Mouse (Mus musculus) myocyte (in vitro differentiated cells): Measurements from ENCODE around the gene Pcdh9.

ENCODE experiments used
- E2F4 ChIP-seq: IDR thresholded peaks from one replicate; pipeline ENCODE4 v1.6.1; 2011; ENCODE audit warnings: mild to moderate bottlenecking, control low read depth, moderate library complexity; ENCODE audit not compliant: insufficient read depth
- POLR2A ChIP-seq: IDR thresholded peaks from one replicate; pipeline ENCODE4 v1.6.1; 2011; ENCODE audit warnings: low read depth, mild to moderate bottlenecking, control low read depth, moderate library complexity; ENCODE audit not compliant: insufficient read length
- POLR2AphosphoS2 ChIP-seq: IDR thresholded peaks from one replicate; pipeline ENCODE4 v1.6.1; 2011; ENCODE audit warnings: low read depth, control low read depth; ENCODE audit not compliant: insufficient read length
- TCF12 ChIP-seq: IDR thresholded peaks from one replicate; pipeline ENCODE4 v1.6.1; 2011; ENCODE audit warnings: mild to moderate bottlenecking, control low read depth; ENCODE audit not compliant: poor library complexity, insufficient read depth, severe bottlenecking

DNA sequence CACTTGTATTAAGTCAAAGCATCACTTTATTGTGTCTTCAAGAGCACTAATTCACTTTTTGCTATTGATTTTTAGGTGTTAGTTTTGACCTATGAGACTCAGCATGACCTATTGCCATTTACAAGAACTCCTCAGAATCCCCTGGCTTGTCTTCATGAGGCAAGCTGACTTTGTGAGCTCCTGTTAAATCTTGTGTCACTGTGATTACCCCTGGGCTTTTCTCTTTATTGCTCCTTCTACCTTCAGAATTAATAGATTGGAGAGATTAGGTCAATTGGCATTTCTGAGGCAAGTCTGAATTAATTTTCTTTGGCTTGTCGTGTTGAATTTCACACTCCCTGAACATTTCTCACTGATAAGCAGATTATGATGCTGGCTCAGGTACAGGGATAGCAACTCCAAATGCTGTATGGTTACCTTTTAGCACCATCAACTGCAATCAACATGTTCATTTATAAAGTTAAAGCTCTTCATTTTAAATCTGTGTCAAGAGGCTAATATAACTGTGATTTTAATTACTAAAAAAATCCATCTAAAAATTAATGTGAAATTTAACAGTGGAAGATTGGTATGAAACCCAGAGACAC lies 44.3 kb downstream of the Pcdh9 start:
- TF ChIP-seq E2F4 (no peak), POLR2AphosphoS2 (no peak), POLR2A (no peak), TCF12 (no peak)
